Mouse (Mus musculus) forebrain, embryonic 15.5 days (tissue): ENCODE results near the gene Cldn9. TPM values are rescaled to one million over a fixed set of nuclear protein-coding genes. Genes with fewer than 3 reads are reported as not detected.

Experiments
- ATAC-seq: fragments of 200-750 bp; cut with Nextera tagmentation; replicated peaks from 2 replicates; pipeline ENCODE4 v1.8.0; 2017; ENCODE audit warnings: mild to moderate bottlenecking, moderate TSS enrichment, moderate library complexity
- H3K27ac ChIP-seq: fragments of 300-500 bp; sonication (generic); replicated peaks from 2 replicates; pipeline ENCODE4 v1.5.1; 2015; ENCODE audit warnings: mild to moderate bottlenecking, inconsistent platforms
- H3K27me3 ChIP-seq: fragments of 300-500 bp; sonication (generic); 2 replicates; pipeline ENCODE4 v1.6.1; 2015; ENCODE audit warnings: inconsistent platforms
- H3K36me3 ChIP-seq: fragments of 300-500 bp; sonication (generic); 2 replicates; pipeline ENCODE4 v1.6.1; 2015; ENCODE audit warnings: mild to moderate bottlenecking, inconsistent platforms
- H3K4me1 ChIP-seq: fragments of 300-500 bp; sonication (generic); 2 replicates; pipeline ENCODE4 v1.6.1; 2015; ENCODE audit warnings: inconsistent platforms
- H3K4me2 ChIP-seq: fragments of 300-500 bp; sonication (generic); replicated peaks from 2 replicates; pipeline ENCODE4 v1.6.1; 2015; ENCODE audit warnings: mild to moderate bottlenecking, inconsistent platforms
- H3K4me3 ChIP-seq: fragments of 300-500 bp; sonication (generic); 2 replicates; pipeline ENCODE4 v1.5.1; 2015; ENCODE audit warnings: mild to moderate bottlenecking, inconsistent platforms
- H3K9ac ChIP-seq: fragments of 300-500 bp; sonication (generic); replicated peaks from 2 replicates; pipeline ENCODE4 v1.6.1; 2015; ENCODE audit warnings: mild to moderate bottlenecking, inconsistent platforms
- H3K9me3 ChIP-seq: fragments of 300-500 bp; sonication (generic); 2 replicates; pipeline ENCODE4 v1.6.1; 2016; ENCODE audit warnings: inconsistent platforms
- WGBS: fragments of 180-500 bp; shearing (Covaris S2); methylation state at CpG from one replicate; pipeline ENCODE4 v1.1.7; 2015; ENCODE audit warnings: mixed read lengths; 5-methylcytosine and 5-hydroxymethylcytosine counted together
- polyA plus RNA-seq: library from polyadenylated mRNA; unstranded; fragments of >200 nt; fragmentation: Nextera tagmentation; extraction: Ambion mirVana; gene quantifications from 2 replicates; pipeline ENCODE4 v1.2.1, GENCODE M21; 2015

Gene Cldn9
- polyA plus RNA-seq, 1 experiment from 2014 or later: 1.2 TPM

- WGBS: 3% methylated on average over 9 of the region's 9 CpGs
- H3K4me3 ChIP-seq: no peak overlapping the region
- no peaks in the 10 kb centered on the region for H3K9me3 ChIP-seq
- 0 out of 2 replicates have a peak, but pooled peaks cover 5% of the 10 kb centered on the region for H3K4me1 ChIP-seq
- H3K9ac ChIP-seq: no peak overlapping the region
- H3K36me3 ChIP-seq: 0 out of 2 replicates have a peak, but pooled peaks cover 1% of the 10 kb centered on the region
- peaks cover 41% of the 10 kb centered on the region for H3K27me3 ChIP-seq
- no peak overlapping the region for H3K27ac ChIP-seq
- no peak for ATAC-seq
- no peak overlapping the region for H3K4me2 ChIP-seq
Measured at GRCm38 (mm10) chr17:23661526-23661925, 22.3 kb downstream of the Cldn9 start.

DNA sequence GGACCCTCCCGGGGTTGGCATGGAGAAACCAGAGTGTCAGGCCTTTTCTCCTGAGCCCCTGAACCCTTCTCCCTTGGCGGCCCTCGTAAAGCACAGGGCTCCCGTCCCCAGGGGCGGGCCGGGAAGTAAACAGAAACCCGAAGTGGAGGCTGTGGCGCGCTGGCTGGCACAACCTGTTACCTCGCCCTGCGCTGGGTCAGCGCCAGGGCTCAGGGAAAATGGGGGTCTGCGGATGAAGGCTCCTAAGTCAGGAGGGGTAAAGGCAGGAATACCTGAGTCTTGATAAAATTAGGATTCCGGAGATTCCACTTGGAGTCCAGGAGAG, 23.0 kb downstream of the Cldn9 start:
- 0 out of 2 replicates have a peak, but pooled peaks cover 5% of the 10 kb centered on the region for H3K4me1 ChIP-seq
- H3K27me3 ChIP-seq: peaks cover 41% of the 10 kb centered on the region
- no peak overlapping the region for H3K4me2 ChIP-seq
- H3K9ac ChIP-seq: no peak overlapping the region
- H3K4me3 ChIP-seq: no peak overlapping the region
- H3K9me3 ChIP-seq: no peaks in the 10 kb centered on the region
- H3K27ac ChIP-seq: no peak overlapping the region
- WGBS: 2% methylated on average over 14 of the region's 14 CpGs
- no peaks in the 10 kb centered on the region for H3K36me3 ChIP-seq
- ATAC-seq: no peak

DNA sequence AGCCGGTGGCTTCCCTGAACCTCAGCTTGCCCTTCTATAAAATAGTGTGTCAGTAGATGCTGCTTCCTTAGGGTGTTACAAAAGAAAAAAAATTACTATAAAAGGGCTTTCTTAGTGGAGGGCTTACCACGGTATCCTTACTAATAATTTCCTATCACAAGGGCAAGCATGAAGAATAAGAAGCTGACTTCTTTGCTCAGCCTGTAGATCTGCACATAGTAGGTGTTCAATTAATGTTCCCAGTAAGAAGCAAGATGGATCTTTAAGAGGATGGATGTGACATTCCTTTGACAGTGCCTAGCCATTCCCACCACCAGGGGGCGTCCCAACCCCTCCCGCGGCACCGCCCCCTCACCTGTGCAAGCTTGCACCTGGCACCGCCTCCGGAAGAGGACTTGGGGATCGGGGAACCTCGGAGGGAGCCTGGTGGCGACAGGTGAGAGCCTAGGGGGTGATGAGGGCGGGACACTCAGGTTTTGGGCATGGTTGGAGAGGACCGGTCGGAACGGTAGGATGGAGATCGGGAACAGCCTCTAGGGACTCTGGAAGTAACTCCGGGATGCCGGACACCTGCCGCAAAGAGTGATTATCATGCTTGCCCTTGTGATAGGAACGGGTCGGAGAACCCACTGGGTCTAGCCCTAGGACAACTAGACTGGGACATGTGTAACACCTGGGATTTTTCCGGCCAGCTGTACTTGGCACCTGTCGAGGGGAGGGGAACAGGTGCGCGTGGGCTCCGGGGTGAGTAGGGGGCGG, 23.5 kb downstream of the Cldn9 start, which contains the start of gene Bicdl2:
TSS of gene Bicdl2 (plus strand) at position 390 of the 759 bp plus-strand sequence.
- H3K4me3 ChIP-seq: no peak within 1 kb of the TSS
- H3K27ac ChIP-seq: no peak within 1 kb of the TSS
- H3K9me3 ChIP-seq: no peaks in the 10 kb centered on the region
- H3K4me2 ChIP-seq: no peak within 1 kb of the TSS
- WGBS: 5% methylated on average over 27 of the region's 27 CpGs
- no peaks in the 10 kb centered on the region for H3K36me3 ChIP-seq
- H3K9ac ChIP-seq: no peak within 1 kb of the TSS
- ATAC-seq: no peak
- peaks cover 41% of the 10 kb centered on the region for H3K27me3 ChIP-seq
- 0 out of 2 replicates have a peak, but pooled peaks cover 5% of the 10 kb centered on the region for H3K4me1 ChIP-seq

DNA sequence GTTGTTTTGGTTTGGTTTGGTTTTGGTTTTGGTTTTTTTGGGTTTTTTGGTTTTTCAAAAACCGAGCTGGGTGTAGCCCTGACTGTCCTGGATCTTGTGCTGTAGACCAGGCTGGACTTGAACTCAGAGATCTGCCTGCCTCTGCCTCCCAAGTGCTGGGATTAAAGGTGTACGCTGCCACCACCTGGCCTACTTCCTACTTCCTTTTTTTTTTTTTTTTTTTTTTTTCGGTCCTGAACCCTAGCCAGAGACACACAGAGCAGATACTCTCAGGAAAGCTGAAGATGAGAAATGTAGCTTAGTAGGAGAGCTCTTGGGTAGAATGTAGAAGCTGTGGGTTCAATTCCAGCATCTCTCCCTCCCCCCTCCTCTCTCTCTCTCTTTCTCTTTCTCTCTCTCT, 25.4 kb downstream of the Cldn9 start:
- Histone ChIP-seq H3K27ac (no peak overlapping the region), H3K4me3 (no peak overlapping the region), H3K4me1 (0 out of 2 replicates have a peak, but pooled peaks cover 5% of the 10 kb centered on the region), H3K4me2 (no peak overlapping the region), H3K36me3 (no peaks in the 10 kb centered on the region), H3K9me3 (no peaks in the 10 kb centered on the region), H3K9ac (no peak overlapping the region), H3K27me3 (peaks cover 38% of the 10 kb centered on the region)
- 85% methylated on average over 3 of the region's 3 CpGs for WGBS
- no peak for ATAC-seq

GRCm38 (mm10) chr17:23654410-23654809, 29.4 kb downstream of the Cldn9 start:
- no peaks in the 10 kb centered on the region for H3K36me3 ChIP-seq
- no peak for ATAC-seq
- no peaks in the 10 kb centered on the region for H3K4me1 ChIP-seq
- 59% methylated on average over 2 of the region's 2 CpGs for WGBS
- H3K27ac ChIP-seq: no peak overlapping the region
- no peaks in the 10 kb centered on the region for H3K9me3 ChIP-seq
- peaks cover 4% of the 10 kb centered on the region; the same call in 1 of the 2 replicates for H3K27me3 ChIP-seq
- no peak overlapping the region for H3K4me2 ChIP-seq
- no peak overlapping the region for H3K9ac ChIP-seq
- no peak overlapping the region for H3K4me3 ChIP-seq

- H3K36me3 ChIP-seq: no peaks in the 10 kb centered on the region
- no peak overlapping the region for H3K9ac ChIP-seq
- 71% methylated on average over 6 of the region's 6 CpGs for WGBS
- no peak overlapping the region for H3K27ac ChIP-seq
- no peak for ATAC-seq
- no peak overlapping the region for H3K4me2 ChIP-seq
- H3K4me3 ChIP-seq: no peak overlapping the region
- H3K4me1 ChIP-seq: no peaks in the 10 kb centered on the region
- 0 out of 2 replicates have a peak, but pooled peaks cover 2% of the 10 kb centered on the region for H3K27me3 ChIP-seq
- H3K9me3 ChIP-seq: no peaks in the 10 kb centered on the region
Measured at GRCm38 (mm10) chr17:23654001-23654400, 29.8 kb downstream of the Cldn9 start.

DNA sequence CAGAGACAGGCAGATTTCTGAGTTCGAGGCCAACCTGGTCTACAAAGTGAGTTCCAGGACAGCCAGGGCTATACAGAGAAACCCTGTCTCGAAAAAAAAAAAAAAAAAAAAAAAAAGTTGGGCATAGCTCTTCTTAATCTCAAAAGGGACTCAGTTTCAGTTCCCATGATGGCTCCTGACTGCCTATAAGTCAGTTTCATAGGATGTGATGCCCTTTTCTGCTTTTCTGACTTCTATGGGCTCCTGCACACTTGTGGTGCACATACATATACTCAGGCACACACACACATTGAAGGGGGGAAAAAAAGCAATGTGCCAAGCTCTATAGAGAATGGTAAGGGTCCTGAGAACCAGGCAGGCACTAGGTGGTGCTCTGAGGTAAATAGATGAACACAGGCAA, 30.5 kb downstream of the Cldn9 start:
- Histone ChIP-seq H3K36me3 (no peaks in the 10 kb centered on the region), H3K9me3 (no peaks in the 10 kb centered on the region), H3K9ac (no peak overlapping the region), H3K27me3 (no peaks in the 10 kb centered on the region), H3K4me1 (no peaks in the 10 kb centered on the region), H3K4me3 (no peak overlapping the region), H3K4me2 (no peak overlapping the region), H3K27ac (no peak overlapping the region)
- 65% methylated on average over 2 of the region's 2 CpGs for WGBS
- no peak for ATAC-seq

DNA sequence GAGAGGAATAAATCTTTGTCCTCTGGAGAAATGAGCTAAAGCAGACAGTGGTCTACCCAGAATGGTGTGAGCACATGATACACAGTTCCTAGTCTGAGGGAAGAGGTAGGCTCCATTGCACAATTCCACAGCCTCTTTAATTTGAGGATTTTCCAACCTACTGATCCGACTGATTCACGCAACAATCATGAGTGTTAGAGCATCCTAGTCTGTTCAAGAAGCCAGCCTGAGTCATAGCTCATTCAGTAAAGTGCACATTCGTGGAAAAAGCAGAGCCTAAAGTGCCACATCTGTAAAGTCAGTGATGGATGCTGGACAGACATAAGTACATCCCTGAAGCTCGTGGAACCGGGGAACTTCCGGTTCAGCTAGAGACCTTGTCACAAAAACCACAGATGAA, 32.5 kb downstream of the Cldn9 start:
- H3K4me2 ChIP-seq: no peak overlapping the region
- no peak overlapping the region for H3K27ac ChIP-seq
- H3K9ac ChIP-seq: no peak overlapping the region
- peaks cover 7% of the 10 kb centered on the region; the same call in 1 of the 2 replicates for H3K27me3 ChIP-seq
- no peaks in the 10 kb centered on the region for H3K4me1 ChIP-seq
- WGBS: 80% methylated on average over 6 of the region's 6 CpGs
- no peak for ATAC-seq
- no peak overlapping the region for H3K4me3 ChIP-seq
- no peaks in the 10 kb centered on the region for H3K36me3 ChIP-seq
- no peaks in the 10 kb centered on the region for H3K9me3 ChIP-seq

DNA sequence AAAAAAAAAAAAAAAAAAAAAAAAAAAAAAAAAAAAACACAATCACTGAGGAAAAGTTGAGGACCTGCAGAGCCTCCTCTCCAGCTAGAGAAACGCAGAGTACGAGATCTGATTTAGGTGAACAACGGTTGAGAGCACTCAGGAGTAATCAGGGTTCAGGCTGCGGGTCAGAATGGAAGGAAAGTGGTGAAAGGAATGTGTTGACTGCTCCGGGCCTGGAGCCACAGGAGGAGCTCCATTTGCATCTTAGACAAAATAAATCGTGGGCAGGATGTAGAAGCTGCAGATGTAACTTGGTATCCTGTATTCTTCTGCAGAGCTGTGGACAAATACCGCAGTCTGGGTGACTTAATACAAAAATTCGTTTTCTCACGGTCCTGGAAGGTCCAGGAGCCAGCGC, 37.9 kb downstream of the Cldn9 start:
- H3K9me3 ChIP-seq: no peaks in the 10 kb centered on the region
- peaks cover 10% of the 10 kb centered on the region for H3K4me1 ChIP-seq
- 39% methylated on average over 10 of the region's 10 CpGs for WGBS
- no peaks in the 10 kb centered on the region for H3K36me3 ChIP-seq
- no peak overlapping the region for H3K27ac ChIP-seq
- peaks cover 38% of the 10 kb centered on the region for H3K27me3 ChIP-seq
- H3K4me2 ChIP-seq: no peak overlapping the region
- no peak for ATAC-seq
- no peak overlapping the region for H3K9ac ChIP-seq
- H3K4me3 ChIP-seq: no peak overlapping the region

GRCm38 (mm10) chr17:23644613-23645495, 39.0 kb downstream of the Cldn9 start, which contains the start of gene Mmp25:
Mmp25 (minus strand) TSS chr17:23645277.
- ATAC-seq: no peak
- peak within 1 kb of the TSS; percentile 42 for H3K9ac ChIP-seq
- under 1% methylated on average over 58 of the region's 58 CpGs for WGBS
- peaks cover 38% of the 10 kb centered on the region for H3K27me3 ChIP-seq
- H3K4me3 ChIP-seq: peak within 1 kb of the TSS; percentile 35
- no peak within 1 kb of the TSS for H3K27ac ChIP-seq
- H3K4me2 ChIP-seq: peak within 1 kb of the TSS; percentile 60
- H3K9me3 ChIP-seq: no peaks in the 10 kb centered on the region
- no peaks in the 10 kb centered on the region for H3K36me3 ChIP-seq
- peaks cover 10% of the 10 kb centered on the region for H3K4me1 ChIP-seq
